Mouse (Mus musculus) urinary bladder, postnatal 36 days (tissue): ENCODE data around the gene Kcnh1.

Experiments
- DNase-seq, 2 experiments: peaks; one replicate each; pipeline ENCODE4 v3.0.0; 2022; ENCODE audit warnings: low spot score in 2 of 2, mixed read lengths in 1 of 2

Kcnh1 gene

DNA sequence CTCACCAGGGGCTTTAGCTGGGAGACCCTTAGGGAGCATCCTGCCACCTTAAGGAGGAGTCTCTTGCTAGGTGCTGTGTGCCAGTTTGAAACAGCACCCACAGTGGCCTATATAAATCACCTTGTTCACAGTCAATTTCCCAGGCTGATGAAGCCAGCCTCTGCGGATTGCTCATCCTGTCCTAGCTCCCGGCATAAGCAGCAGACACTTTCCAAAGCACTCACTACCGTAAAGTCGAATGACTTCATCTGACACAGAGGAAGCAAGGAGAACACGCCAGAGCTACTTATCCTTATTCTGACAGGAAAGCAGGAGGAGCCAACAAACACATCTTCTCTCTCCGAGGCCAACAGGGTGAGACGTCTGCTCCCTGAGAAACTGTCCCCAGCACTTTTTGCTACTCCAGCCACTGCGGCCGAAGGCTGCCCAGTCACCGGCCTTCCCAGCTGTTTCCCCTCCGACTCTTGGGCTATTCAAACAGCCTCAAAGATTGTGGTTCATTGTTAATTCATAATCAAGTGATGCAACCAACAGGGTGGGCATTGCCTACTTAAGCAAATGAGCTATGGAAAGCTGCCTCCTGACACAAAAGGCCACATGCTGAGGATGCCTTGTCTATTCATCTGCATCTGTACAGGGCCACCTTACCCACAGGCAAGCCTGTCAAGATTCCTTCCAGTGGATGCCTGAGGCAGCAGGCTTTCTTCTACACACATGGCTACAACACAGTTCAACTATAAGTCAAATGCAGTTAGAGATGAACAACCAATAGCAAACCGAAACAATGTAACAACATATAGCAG, 332.0 kb downstream of the Kcnh1 start:
- no peak for DNase-seq

DNA sequence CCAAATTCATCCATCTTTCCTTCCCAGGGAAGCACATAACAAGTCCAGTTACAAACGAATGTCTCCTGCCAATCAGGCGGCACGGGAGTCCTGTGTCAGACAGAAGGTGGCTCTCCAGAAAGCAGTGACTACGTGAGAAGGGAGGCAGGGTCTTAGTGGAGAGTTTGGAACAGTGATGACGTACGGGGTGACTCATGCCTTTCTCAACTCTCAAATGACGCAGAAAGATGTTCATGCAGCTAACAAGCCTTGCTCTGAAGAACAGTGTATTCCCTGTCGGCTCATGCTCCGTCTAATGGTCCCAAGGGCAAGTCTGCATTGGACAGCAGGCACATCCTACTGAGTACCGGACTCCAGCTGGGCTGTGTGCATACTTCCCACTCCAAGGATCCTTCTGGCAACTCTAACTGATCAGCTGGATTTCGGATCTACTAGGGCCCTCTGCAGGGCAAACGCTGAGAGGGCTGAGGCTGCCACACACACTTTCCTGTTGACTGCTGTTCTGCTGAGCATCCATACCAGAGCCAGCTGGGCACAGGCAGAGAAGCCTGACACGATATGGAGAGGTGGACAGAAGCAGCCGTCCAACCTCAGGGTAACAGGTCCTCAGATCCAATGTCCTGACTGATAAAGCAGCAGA, 335.3 kb downstream of the Kcnh1 start:
- DNase-seq = no peak

DNA sequence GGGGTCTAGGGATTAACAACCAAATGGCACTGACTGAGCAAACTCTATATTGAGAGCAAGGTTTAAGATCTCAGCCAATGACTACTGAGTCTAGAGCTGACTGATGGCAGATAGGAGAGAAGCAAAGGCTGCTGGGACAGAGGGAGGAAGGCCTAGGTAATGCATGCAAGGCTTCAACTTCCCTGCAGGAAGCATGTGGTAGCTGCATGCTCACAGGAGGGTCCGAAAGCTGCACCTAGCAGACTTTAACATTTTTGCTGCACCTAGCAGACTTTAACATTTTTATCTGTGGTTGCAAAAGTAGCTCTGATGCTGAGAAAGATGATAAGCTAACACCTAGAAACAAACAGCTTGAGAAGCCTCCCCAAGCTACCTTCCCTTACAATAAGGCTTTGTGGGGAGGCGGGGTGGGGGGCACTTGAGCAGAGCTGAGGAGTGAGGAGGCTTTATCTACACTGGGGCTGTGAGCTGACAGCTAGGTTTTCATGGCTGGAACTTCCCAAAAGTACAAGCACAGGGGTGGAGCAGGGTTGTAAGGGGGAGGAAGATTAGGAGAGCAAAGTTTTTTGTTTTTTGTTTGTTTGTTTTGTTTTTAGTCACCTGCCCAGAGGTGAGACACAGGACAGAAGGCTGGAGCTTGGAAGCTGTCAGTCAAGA, 341.0 kb downstream of the Kcnh1 start:
- no peak for DNase-seq

DNA sequence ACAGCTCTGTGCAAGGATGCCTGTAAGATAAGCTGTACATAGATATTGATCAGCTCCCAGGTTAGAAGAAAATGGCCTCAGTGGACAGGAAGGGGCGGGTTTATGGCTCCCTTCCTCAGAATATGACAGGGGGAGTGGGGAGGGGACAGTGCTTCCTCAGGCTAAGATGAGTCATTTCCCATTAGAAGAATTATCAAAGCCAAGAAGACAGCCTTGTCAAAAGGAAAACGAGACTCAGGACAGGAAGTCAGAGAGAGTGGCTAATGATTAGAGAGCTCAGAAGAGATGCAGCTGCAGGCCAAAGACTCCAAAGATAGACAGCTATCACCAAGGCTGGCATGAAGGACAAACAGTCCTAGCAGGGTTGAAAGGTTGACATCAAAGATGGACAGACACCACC, 341.6 kb downstream of the Kcnh1 start:
- no peak for DNase-seq

DNA sequence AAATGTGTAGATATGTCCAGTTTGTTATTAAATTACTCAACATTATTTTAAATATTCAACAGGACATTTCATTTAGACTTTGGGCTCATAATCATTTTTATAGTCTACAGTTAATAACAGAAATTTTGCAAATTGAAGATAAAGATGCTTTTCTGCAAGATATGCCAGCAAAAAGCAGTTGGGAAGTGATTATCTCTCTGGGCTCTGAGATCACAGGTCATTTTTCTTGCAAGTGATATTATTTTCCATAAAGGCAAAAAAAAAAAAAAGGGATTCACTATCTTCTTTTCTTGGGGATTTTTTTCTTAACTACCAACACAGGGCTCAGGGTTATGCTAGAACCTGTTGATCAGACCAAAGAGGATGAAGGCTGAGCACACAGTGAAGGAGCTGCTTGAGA, 342.4 kb downstream of the Kcnh1 start:
- no peak for DNase-seq

- no peak for DNase-seq
These were observed 345.9 kb downstream of the Kcnh1 start for GRCm38 (mm10) chr1:192536440-192536839.

- DNase-seq = no peak
These were observed 346.6 kb downstream of the Kcnh1 start for GRCm38 (mm10) chr1:192537169-192537568.

DNA sequence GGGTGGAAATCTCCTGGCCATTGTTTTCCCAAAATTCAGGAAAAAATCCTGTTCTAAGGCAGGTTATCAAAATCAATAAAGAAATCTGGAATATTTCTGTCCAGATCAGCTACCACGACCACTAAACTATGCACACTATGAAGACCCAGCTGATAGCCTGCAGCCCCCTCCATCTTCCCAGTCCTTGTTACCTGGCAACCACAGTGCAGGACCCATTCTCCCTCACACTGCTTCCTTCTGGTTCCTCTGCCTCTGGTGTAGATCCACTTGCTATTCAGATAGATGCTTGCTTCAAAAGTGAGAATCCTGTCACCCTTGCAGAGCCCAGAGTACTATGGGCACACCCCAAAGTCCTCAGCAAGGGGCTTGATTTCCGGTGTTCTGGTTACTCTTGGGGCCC, 351.5 kb downstream of the Kcnh1 start:
- no peak for DNase-seq

DNA sequence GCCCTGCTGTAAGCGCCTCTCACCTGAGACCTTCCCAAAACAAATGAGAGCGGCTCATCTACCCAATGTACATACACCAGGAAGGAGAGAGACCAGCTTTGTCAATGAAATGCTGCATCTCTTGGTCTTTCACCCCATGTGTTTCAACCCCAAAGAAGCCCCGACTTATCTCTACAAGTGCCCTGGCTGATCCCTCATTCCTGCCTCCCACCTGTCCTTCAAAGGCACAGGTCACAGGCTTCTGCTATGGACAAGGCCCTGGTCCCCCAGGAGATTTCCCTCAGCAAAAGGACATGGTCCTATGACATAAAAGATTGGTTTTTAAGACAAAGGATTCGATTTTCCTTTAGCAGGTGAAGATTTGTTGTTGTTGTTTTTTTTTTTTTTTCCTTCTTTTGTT, 353.1 kb downstream of the Kcnh1 start:
- no peak for DNase-seq

DNA sequence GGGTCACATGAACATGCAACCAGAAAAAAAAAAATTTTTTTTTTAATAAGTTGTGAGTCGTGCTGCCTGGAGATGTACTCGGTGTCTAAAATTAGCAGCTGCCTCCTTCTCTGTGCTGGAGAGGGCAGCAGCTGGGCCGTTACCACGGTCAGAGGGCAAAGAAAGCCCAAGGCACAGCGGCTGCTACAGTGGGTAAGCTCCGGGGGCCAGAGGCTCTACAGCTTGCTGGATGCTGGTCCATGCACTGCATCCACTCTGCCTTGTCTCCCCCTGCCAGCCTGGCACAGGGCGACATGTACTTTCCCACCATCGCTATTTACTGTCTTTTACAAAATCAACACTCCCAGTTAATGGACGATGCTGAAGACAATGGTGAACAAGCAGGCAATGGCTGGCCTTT, 353.5 kb downstream of the Kcnh1 start:
- no peak for DNase-seq

- DNase-seq = no peak
These were observed 354.3 kb downstream of the Kcnh1 start for GRCm38 (mm10) chr1:192544901-192545300.

DNA sequence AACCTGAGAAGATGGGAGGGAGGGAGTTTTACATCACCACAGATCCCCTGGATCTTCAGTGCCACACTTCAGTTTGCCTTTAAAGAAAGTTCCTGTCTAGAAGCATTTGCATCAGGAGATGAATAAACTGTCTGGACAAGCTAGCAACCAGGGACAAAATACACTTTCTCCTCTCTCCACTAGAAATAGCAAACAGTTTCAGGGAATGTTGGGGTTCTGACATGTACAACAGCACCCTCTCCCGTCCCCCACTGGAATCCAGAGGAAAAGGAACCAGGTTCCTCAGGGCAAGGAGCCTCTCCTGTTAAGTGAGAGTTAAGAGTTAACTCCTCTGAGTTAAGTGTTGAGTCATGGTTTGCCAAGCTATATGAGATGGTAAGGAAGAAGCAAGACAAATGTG, 356.3 kb downstream of the Kcnh1 start:
- no peak for DNase-seq

DNA sequence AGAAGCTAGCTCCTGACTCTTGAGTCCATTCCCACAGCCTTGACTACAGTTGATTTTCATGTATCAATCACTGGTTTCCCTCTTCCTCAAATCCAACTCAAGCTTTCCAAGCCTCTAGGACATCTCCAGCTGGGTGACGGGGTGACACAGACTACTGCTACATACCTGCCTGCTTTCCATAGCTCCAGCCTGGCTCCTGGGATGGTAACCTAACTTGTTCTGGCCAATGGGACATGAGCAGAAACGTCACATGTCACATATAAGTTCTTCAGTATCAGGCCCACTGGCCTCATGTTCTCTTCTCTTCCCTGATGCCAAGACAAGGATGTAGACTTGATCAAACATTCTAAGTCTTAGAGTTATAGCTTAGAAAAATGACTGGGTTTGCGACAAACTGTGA, 360.0 kb downstream of the Kcnh1 start:
- no peak for DNase-seq

- DNase-seq = no peak
These were observed 364.9 kb downstream of the Kcnh1 start for GRCm38 (mm10) chr1:192555516-192555915.

- DNase-seq = no peak
These were observed 367.5 kb downstream of the Kcnh1 start for GRCm38 (mm10) chr1:192557978-192558594.

GRCm38 (mm10) chr1:192559341-192559740, 368.8 kb downstream of the Kcnh1 start:
- DNase-seq = no peak
